Mouse (Mus musculus) myocyte (in vitro differentiated cells): Measurements from ENCODE around the gene Hyal6. TPM values are rescaled to one million over a fixed set of nuclear protein-coding genes. Genes with fewer than 3 reads are reported as not detected.

Experiments
- H3K27me3 ChIP-seq: one replicate; pipeline ENCODE4 v1.6.1; 2011; ENCODE audit not compliant: control insufficient read depth, insufficient read depth, insufficient read length
- H3K36me3 ChIP-seq: one replicate; pipeline ENCODE4 v1.6.1; 2011; ENCODE audit not compliant: control insufficient read depth, insufficient read depth
- H3K4me2 ChIP-seq: one replicate; pipeline ENCODE4 v1.6.1; 2011; ENCODE audit warnings: low read depth, control low read depth
- H3K4me3 ChIP-seq: one replicate; pipeline ENCODE4 v1.5.1; 2011; ENCODE audit warnings: mild to moderate bottlenecking, control low read depth, moderate library complexity
- H3K79me2 ChIP-seq: one replicate; pipeline ENCODE4 v1.6.1; 2011; ENCODE audit not compliant: control insufficient read depth, insufficient read depth
- H3ac ChIP-seq: one replicate; pipeline ENCODE4 v1.6.1; 2011; ENCODE audit not compliant: control insufficient read depth, insufficient read length
- CEBPB ChIP-seq: IDR thresholded peaks from 2 replicates; pipeline ENCODE4 v1.6.1; 2011; ENCODE audit warnings: mild to moderate bottlenecking, moderate library complexity; ENCODE audit not compliant: poor library complexity, insufficient read depth, severe bottlenecking
- E2F4 ChIP-seq: IDR thresholded peaks from one replicate; pipeline ENCODE4 v1.6.1; 2011; ENCODE audit warnings: mild to moderate bottlenecking, control low read depth, moderate library complexity; ENCODE audit not compliant: insufficient read depth
- MAX ChIP-seq: IDR thresholded peaks from one replicate; pipeline ENCODE4 v1.6.1; 2011; ENCODE audit warnings: low read depth, mild to moderate bottlenecking, control low read depth
- MYOD1 ChIP-seq, 3 experiments: IDR thresholded peaks; one replicate each; pipeline ENCODE4 v1.6.1; 2011; ENCODE audit warnings: control low read depth in 2 of 3, low read depth in 2 of 3, mild to moderate bottlenecking in 2 of 3, moderate library complexity in 1 of 3; ENCODE audit not compliant: insufficient read length in 2 of 3, control insufficient read depth in 1 of 3
- MYOG ChIP-seq, 3 experiments: IDR thresholded peaks; one replicate each; pipeline ENCODE4 v1.6.1; 2011; ENCODE audit warnings: control low read depth in 2 of 3, low read depth in 2 of 3, mild to moderate bottlenecking in 2 of 3; ENCODE audit not compliant: insufficient read length in 2 of 3, control insufficient read depth in 1 of 3, insufficient read depth in 1 of 3
- POLR2A ChIP-seq: IDR thresholded peaks from one replicate; pipeline ENCODE4 v1.6.1; 2011; ENCODE audit warnings: low read depth, mild to moderate bottlenecking, control low read depth, moderate library complexity; ENCODE audit not compliant: insufficient read length
- POLR2AphosphoS2 ChIP-seq: IDR thresholded peaks from one replicate; pipeline ENCODE4 v1.6.1; 2011; ENCODE audit warnings: low read depth, control low read depth; ENCODE audit not compliant: insufficient read length
- REST ChIP-seq: IDR thresholded peaks from one replicate; pipeline ENCODE4 v1.6.1; 2011; ENCODE audit warnings: mild to moderate bottlenecking, control low read depth, moderate library complexity; ENCODE audit not compliant: insufficient read depth, insufficient read length
- SRF ChIP-seq: IDR thresholded peaks from one replicate; pipeline ENCODE4 v1.6.1; 2011; ENCODE audit warnings: low read depth; ENCODE audit not compliant: control insufficient read depth, insufficient read length
- TCF12 ChIP-seq: IDR thresholded peaks from one replicate; pipeline ENCODE4 v1.6.1; 2011; ENCODE audit warnings: mild to moderate bottlenecking, control low read depth; ENCODE audit not compliant: poor library complexity, insufficient read depth, severe bottlenecking
- TCF3 ChIP-seq: IDR thresholded peaks from one replicate; pipeline ENCODE4 v1.6.1; 2011; ENCODE audit warnings: low read depth, control low read depth; ENCODE audit not compliant: insufficient read length
- USF1 ChIP-seq: IDR thresholded peaks from one replicate; pipeline ENCODE4 v1.6.1; 2011; ENCODE audit warnings: low read depth, mild to moderate bottlenecking, control low read depth, moderate library complexity
- polyA plus RNA-seq: library from polyadenylated mRNA; unstranded; fragments of >200 nt; fragmentation: generic; extraction: Trizol; gene quantifications from one replicate; pipeline ENCODE4 v1.2.1, GENCODE M21; 2012; ENCODE audit warnings: missing spikeins

Hyal6 gene
- polyA plus RNA-seq, 1 experiment = 0.07 TPM

- Histone ChIP-seq H3K36me3 (no peaks in the 10 kb centered on the region), H3ac (no peak overlapping the region), H3K4me3 (no peak overlapping the region), H3K27me3 (no peaks in the 10 kb centered on the region), H3K79me2 (no peaks in the 10 kb centered on the region), H3K4me2 (no peak overlapping the region)
- TF ChIP-seq REST (no peak), SRF (no peak), TCF12 (no peak), E2F4 (no peak), CEBPB (no peak), MYOG (IDR thresholded peaks at IDR 0.05; ENCODE audit: control insufficient read depth in 1 of 3, insufficient read depth in 1 of 3, insufficient read length in 2 of 3, low read depth in 2 of 3) (no peak), POLR2A (no peak), MAX (no peak), POLR2AphosphoS2 (no peak), TCF3 (no peak), USF1 (no peak), MYOD1 (IDR thresholded peaks at IDR 0.05; ENCODE audit: control insufficient read depth in 1 of 3, insufficient read length in 2 of 3, low read depth in 2 of 3) (no peak)
Observed at GRCm38 (mm10) chr6:24759281-24759680, 26.2 kb downstream of the Hyal6 start.

GRCm38 (mm10) chr6:24766261-24766660 lies 33.2 kb downstream of the Hyal6 start:
- TF ChIP-seq POLR2A = no peak
- no peak for TF ChIP-seq TCF12
- TF ChIP-seq CEBPB = no peak
- TF ChIP-seq SRF = no peak
- no peak for TF ChIP-seq MYOG (IDR thresholded peaks at IDR 0.05; ENCODE audit: control insufficient read depth in 1 of 3, insufficient read depth in 1 of 3, insufficient read length in 2 of 3, low read depth in 2 of 3)
- Histone ChIP-seq H3K4me3 (no peak overlapping the region), H3K27me3 (no peaks in the 10 kb centered on the region), H3K4me2 (no peak overlapping the region), H3ac (no peak overlapping the region), H3K79me2 (no peaks in the 10 kb centered on the region), H3K36me3 (no peaks in the 10 kb centered on the region)

GRCm38 (mm10) chr6:24779182-24779581 lies 46.1 kb downstream of the Hyal6 start:
- Histone ChIP-seq H3ac (no peak overlapping the region), H3K36me3 (no peaks in the 10 kb centered on the region), H3K27me3 (no peaks in the 10 kb centered on the region), H3K4me2 (no peak overlapping the region), H3K4me3 (no peak overlapping the region), H3K79me2 (no peaks in the 10 kb centered on the region)
- no peak for TF ChIP-seq TCF12
- no peak for TF ChIP-seq TCF3
- no peak for TF ChIP-seq POLR2AphosphoS2

- Histone ChIP-seq H3K79me2 (no peaks in the 10 kb centered on the region), H3K27me3 (no peaks in the 10 kb centered on the region), H3K4me3 (no peak within 1 kb of the TSS), H3K36me3 (no peaks in the 10 kb centered on the region), H3K4me2 (no peak within 1 kb of the TSS), H3ac (no peak within 1 kb of the TSS)
- TF ChIP-seq MYOD1 (IDR thresholded peaks at IDR 0.05; ENCODE audit: control insufficient read depth in 1 of 3, insufficient read length in 2 of 3, low read depth in 2 of 3) (no peak), REST (no peak), TCF3 (no peak)
Observed at GRCm38 (mm10) chr6:24790888-24791287, 57.8 kb downstream of the Hyal6 start, which contains the start of gene Spam1. Gene Spam1, plus strand, starts transcription at chr6:24791188.

Other genes starting within 250 kb of the Hyal6 start
- not detected for gene Iqub, start 218.2 kb upstream of the Hyal6 start, polyA plus RNA-seq
- 234 TPM for gene Ndufa5, start 205.2 kb upstream of the Hyal6 start, polyA plus RNA-seq
- gene Asb15, start 205.1 kb upstream of the Hyal6 start, polyA plus RNA-seq = 0.16 TPM
- gene Lmod2, start 135.5 kb upstream of the Hyal6 start, polyA plus RNA-seq = 33.6 TPM
- gene Wasl, start 68.2 kb upstream of the Hyal6 start, polyA plus RNA-seq = 10.8 TPM
- 0.01 TPM for gene Hyal4, start 15.1 kb downstream of the Hyal6 start, polyA plus RNA-seq
- gene Spam1, start 57.9 kb downstream of the Hyal6 start, polyA plus RNA-seq = not detected
- gene Hyal5, start 124.8 kb downstream of the Hyal6 start, polyA plus RNA-seq = not detected
- not detected for gene Tmem229a, start 223.1 kb downstream of the Hyal6 start, polyA plus RNA-seq